Mouse (Mus musculus) spleen, postnatal 4 days (tissue): ENCODE results near the gene Vmn1r23.
"Not testable (repeated sequence)": the region's sequence is repeated elsewhere in the genome, so short reads cannot be mapped to it uniquely, and the experiment has no call there.

ENCODE experiments used
- DNase-seq, 2 experiments: peaks; one replicate each; pipeline ENCODE4 v3.0.0; 2022; ENCODE audit warnings: low spot score in 2 of 2

The Vmn1r23 gene

GRCm38 (mm10) chr6:57926738-57927137, at the start of gene Vmn1r23:
Gene Vmn1r23 (minus strand): TSS chr6:57926838.
- DNase-seq: no peak

GRCm38 (mm10) chr6:57961403-57961802, 34.8 kb upstream of the Vmn1r23 start, which contains the start of gene Vmn1r24:
Gene Vmn1r24 (minus strand): TSS chr6:57961503.
- DNase-seq: not testable (repeated sequence)

GRCm38 (mm10) chr6:57907928-57908327, 18.7 kb downstream of the Vmn1r23 start, which contains the start of gene Vmn1r22:
Gene Vmn1r22 (minus strand): TSS chr6:57908028.
- no peak for DNase-seq
